Mouse (Mus musculus): ENCODE data around the gene Ccni. TPM values are rescaled to one million over a fixed set of nuclear protein-coding genes. Genes with fewer than 3 reads are reported as not detected.
A peak's percentile ranks its signal among the peaks of the same experiment; 100 is the strongest.

Gene Ccni
- polyA plus RNA-seq, 1 experiment from 2014 or later, result 140 TPM

- WGBS, result 78% methylated on average over 12 of the region's 12 CpGs
- H3K4me1 ChIP-seq (replicated peaks), result peaks cover 35% of the 10 kb centered on the region
- H3K27ac ChIP-seq, result no peak overlapping the region
- H3K9me3 ChIP-seq, result no peaks in the 10 kb centered on the region
- no peak for ATAC-seq (ENCODE audit: low FRiP score)
- H3K9ac ChIP-seq, result no peak overlapping the region
- no peak overlapping the region for H3K4me2 ChIP-seq
- H3K27me3 ChIP-seq, result no peaks in the 10 kb centered on the region
- peaks cover 25% of the 10 kb centered on the region for H3K36me3 ChIP-seq
- H3K4me3 ChIP-seq, result no peak overlapping the region
Observed at GRCm38 (mm10) chr5:93149969-93150777, 56.1 kb downstream of the Ccni start.

GRCm38 (mm10) chr5:93145504-93145903, 60.8 kb downstream of the Ccni start:
- Histone ChIP-seq H3K4me3 (no peak overlapping the region), H3K27ac (no peak overlapping the region), H3K36me3 (peaks cover 42% of the 10 kb centered on the region), H3K27me3 (no peaks in the 10 kb centered on the region), H3K9ac (no peak overlapping the region), H3K4me1 (replicated peaks) (peaks cover 24% of the 10 kb centered on the region), H3K9me3 (no peaks in the 10 kb centered on the region), H3K4me2 (no peak overlapping the region)
- 0 out of 2 replicates have a peak, but pooled peaks have one; percentile 15 for ATAC-seq (ENCODE audit: low FRiP score)
- 74% methylated on average over 6 of the region's 6 CpGs for WGBS

- no peak overlapping the region for H3K9ac ChIP-seq
- H3K9me3 ChIP-seq, result no peaks in the 10 kb centered on the region
- H3K36me3 ChIP-seq, result peaks cover 45% of the 10 kb centered on the region
- no peak for ATAC-seq (ENCODE audit: low FRiP score)
- H3K27me3 ChIP-seq, result no peaks in the 10 kb centered on the region
- WGBS, result 47% methylated on average over 5 of the region's 5 CpGs
- peaks cover 18% of the 10 kb centered on the region for H3K4me1 ChIP-seq (replicated peaks)
- H3K27ac ChIP-seq, result no peak overlapping the region
- H3K4me2 ChIP-seq, result no peak overlapping the region
- H3K4me3 ChIP-seq, result no peak overlapping the region
Observed at GRCm38 (mm10) chr5:93144874-93145273, 61.4 kb downstream of the Ccni start.

GRCm38 (mm10) chr5:93143360-93144091, 62.8 kb downstream of the Ccni start:
- Histone ChIP-seq H3K27me3 (no peaks in the 10 kb centered on the region), H3K9ac (peak overlapping the region; percentile 24; the same call in 1 of the 2 replicates), H3K36me3 (peaks cover 45% of the 10 kb centered on the region), H3K9me3 (no peaks in the 10 kb centered on the region), H3K4me1 (replicated peaks) (peaks cover 18% of the 10 kb centered on the region), H3K4me2 (no peak overlapping the region), H3K4me3 (no peak overlapping the region), H3K27ac (peak overlapping the region; percentile 40; the same call in 1 of the 2 replicates)
- WGBS, result 70% methylated on average over 12 of the region's 12 CpGs
- ATAC-seq (ENCODE audit: low FRiP score), result no peak

- no peaks in the 10 kb centered on the region for H3K9me3 ChIP-seq
- WGBS, result 84% methylated on average over 5 of the region's 5 CpGs
- peaks cover 38% of the 10 kb centered on the region for H3K36me3 ChIP-seq
- no peak overlapping the region for H3K4me3 ChIP-seq
- H3K4me2 ChIP-seq, result no peak overlapping the region
- no peak overlapping the region for H3K27ac ChIP-seq
- no peak for ATAC-seq (ENCODE audit: low FRiP score)
- H3K9ac ChIP-seq, result no peak overlapping the region
- peaks cover 19% of the 10 kb centered on the region for H3K4me1 ChIP-seq (replicated peaks)
- no peaks in the 10 kb centered on the region for H3K27me3 ChIP-seq
Observed at GRCm38 (mm10) chr5:93140747-93141146, 65.5 kb downstream of the Ccni start.

GRCm38 (mm10) chr5:93139350-93139749, 66.9 kb downstream of the Ccni start:
- H3K36me3 ChIP-seq, result peaks cover 38% of the 10 kb centered on the region
- peaks cover 13% of the 10 kb centered on the region for H3K4me1 ChIP-seq (replicated peaks)
- no peak overlapping the region for H3K27ac ChIP-seq
- ATAC-seq (ENCODE audit: low FRiP score), result no peak
- no peaks in the 10 kb centered on the region for H3K27me3 ChIP-seq
- WGBS, result 93% methylated on average over 9 of the region's 9 CpGs
- H3K9ac ChIP-seq, result no peak overlapping the region
- H3K9me3 ChIP-seq, result no peaks in the 10 kb centered on the region
- no peak overlapping the region for H3K4me3 ChIP-seq
- H3K4me2 ChIP-seq, result no peak overlapping the region

- Histone ChIP-seq H3K27me3 (no peaks in the 10 kb centered on the region), H3K9ac (no peak overlapping the region), H3K36me3 (peaks cover 24% of the 10 kb centered on the region), H3K9me3 (no peaks in the 10 kb centered on the region), H3K4me3 (no peak overlapping the region), H3K4me2 (no peak overlapping the region), H3K27ac (peak overlapping the region; percentile 44), H3K4me1 (replicated peaks) (peaks cover 29% of the 10 kb centered on the region)
- ATAC-seq (ENCODE audit: low FRiP score), result no peak
- WGBS, result 70% methylated on average over 5 of the region's 5 CpGs
Observed at GRCm38 (mm10) chr5:93136956-93137586, 69.2 kb downstream of the Ccni start.

GRCm38 (mm10) chr5:93135368-93136107, 70.8 kb downstream of the Ccni start:
- Histone ChIP-seq H3K4me3 (no peak overlapping the region), H3K27me3 (no peaks in the 10 kb centered on the region), H3K9ac (no peak overlapping the region), H3K4me1 (replicated peaks) (peaks cover 44% of the 10 kb centered on the region), H3K36me3 (peaks cover 13% of the 10 kb centered on the region), H3K9me3 (no peaks in the 10 kb centered on the region), H3K27ac (no peak overlapping the region), H3K4me2 (no peak overlapping the region)
- 95% methylated on average over 10 of the region's 10 CpGs for whole genome bisulfite sequencing
- ATAC-seq (ENCODE audit: low FRiP score), result no peak

GRCm38 (mm10) chr5:93133445-93134244, 72.7 kb downstream of the Ccni start:
- ATAC-seq (ENCODE audit: low FRiP score), result peak; percentile 21; the same call in 1 of the 2 replicates
- Histone ChIP-seq H3K9ac (no peak overlapping the region), H3K27me3 (no peaks in the 10 kb centered on the region), H3K36me3 (no peaks in the 10 kb centered on the region), H3K4me2 (peak overlapping the region; percentile 23), H3K4me1 (replicated peaks) (peaks cover 62% of the 10 kb centered on the region), H3K27ac (peak overlapping the region; percentile 65), H3K9me3 (no peaks in the 10 kb centered on the region), H3K4me3 (no peak overlapping the region)
- WGBS, result 16% methylated on average over 10 of the region's 10 CpGs

Data from hindbrain, embryonic 13.5 days (tissue).